Mouse (Mus musculus) hindbrain, embryonic 14.5 days (tissue): ENCODE results near the gene Radil. TPM values are rescaled to one million over a fixed set of nuclear protein-coding genes. Genes with fewer than 3 reads are reported as not detected.

Source experiments
- ATAC-seq: fragments of 200-750 bp; cut with Nextera tagmentation; 2 replicates; pipeline ENCODE4 v1.8.0; 2017; ENCODE audit warnings: moderate number of reproducible peaks, mild to moderate bottlenecking, moderate TSS enrichment, moderate library complexity; ENCODE audit not compliant: low FRiP score
- DNase-seq: peaks from one replicate; pipeline ENCODE4 v3.0.0-alpha.2; 2015; ENCODE audit warnings: low spot score
- H3K27ac ChIP-seq: fragments of 300-500 bp; sonication (generic); 2 replicates; pipeline ENCODE4 v1.5.1; 2014; ENCODE audit warnings: mild to moderate bottlenecking, moderate library complexity
- H3K27me3 ChIP-seq: fragments of 300-500 bp; sonication (generic); 2 replicates; pipeline ENCODE4 v1.6.1; 2014; ENCODE audit warnings: mild to moderate bottlenecking, low read length, mixed read lengths; ENCODE audit not compliant: control insufficient read depth, insufficient read depth
- H3K36me3 ChIP-seq: fragments of 300-500 bp; sonication (generic); replicated peaks from 2 replicates; pipeline ENCODE4 v1.6.1; 2014; ENCODE audit not compliant: control insufficient read depth, insufficient read depth
- H3K4me1 ChIP-seq: fragments of 300-500 bp; sonication (generic); replicated peaks from 2 replicates; pipeline ENCODE4 v1.6.1; 2014; ENCODE audit warnings: antibody characterized with exemption, low read length, mixed read lengths; ENCODE audit not compliant: control insufficient read depth, insufficient read depth
- H3K4me2 ChIP-seq: fragments of 300-500 bp; sonication (generic); replicated peaks from 2 replicates; pipeline ENCODE4 v1.6.1; 2014; ENCODE audit warnings: mild to moderate bottlenecking, moderate library complexity
- H3K4me3 ChIP-seq: fragments of 300-500 bp; sonication (generic); replicated peaks from 2 replicates; pipeline ENCODE4 v1.5.1; 2014; ENCODE audit warnings: mild to moderate bottlenecking, low read length
- H3K9ac ChIP-seq: fragments of 300-500 bp; sonication (generic); 2 replicates; pipeline ENCODE4 v1.6.1; 2014
- H3K9me3 ChIP-seq: fragments of 300-500 bp; sonication (generic); 2 replicates; pipeline ENCODE4 v1.6.1; 2016; ENCODE audit warnings: low read length; ENCODE audit not compliant: control insufficient read depth
- WGBS: fragments of 180-500 bp; shearing (Covaris S2); extraction: QIAGEN DNeasy Blood & Tissue Kit; methylation state at CpG from one replicate; pipeline ENCODE4 v1.1.7; 2014; 5-methylcytosine and 5-hydroxymethylcytosine counted together
- polyA plus RNA-seq: library from polyadenylated mRNA; unstranded; fragments of >200 nt; fragmentation: Nextera tagmentation; extraction: Ambion mirVana; gene quantifications from 2 replicates; pipeline ENCODE4 v1.2.1, GENCODE M21; 2014

Gene Radil
- 17.4 and 17.8 TPM in 2 replicates for polyA plus RNA-seq

DNA sequence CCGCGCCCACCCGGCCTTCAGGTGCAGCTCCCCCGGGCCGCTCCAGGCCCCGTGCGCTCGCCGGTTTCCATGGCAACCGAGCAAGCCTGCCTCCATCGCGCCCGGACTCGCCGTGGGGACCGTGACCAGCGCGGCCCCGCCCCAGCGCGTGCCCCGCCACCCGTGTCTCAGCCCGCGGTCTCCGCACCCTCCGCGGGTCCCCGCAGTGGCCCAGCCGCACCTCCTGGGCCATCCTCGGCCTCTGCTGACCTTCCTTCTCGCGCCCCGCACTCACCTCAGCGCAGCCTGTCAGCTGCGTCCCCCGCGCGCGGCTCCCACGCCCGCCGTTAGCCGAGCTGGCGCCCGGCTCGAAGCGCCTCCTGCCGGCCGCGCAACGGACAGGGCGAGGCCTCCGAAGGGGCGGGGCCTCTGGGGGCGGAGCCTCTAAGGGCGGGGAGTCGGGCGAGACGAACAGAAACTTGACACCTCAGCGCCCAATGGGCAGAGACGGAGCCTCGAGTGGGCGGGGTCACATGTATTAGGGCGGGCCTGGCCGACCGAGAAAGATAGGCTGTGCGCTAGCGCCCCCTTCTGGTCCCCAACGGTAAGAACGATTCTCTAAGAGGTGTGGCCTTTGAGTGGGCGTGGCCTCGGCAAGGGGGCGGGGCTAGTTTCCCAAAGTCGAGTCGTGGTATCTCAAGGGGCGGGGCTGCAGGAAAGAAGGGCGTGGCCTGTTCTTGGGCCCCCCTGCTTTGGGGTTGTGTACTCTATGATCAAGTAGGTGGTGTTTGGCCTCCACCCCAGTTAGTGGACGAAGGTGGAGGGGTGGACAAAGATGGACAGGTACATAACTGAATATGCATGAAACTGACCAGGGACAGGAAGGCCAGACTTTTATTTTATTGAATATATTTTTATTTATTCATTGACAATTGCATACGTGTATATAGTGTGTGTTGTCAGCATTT, at the start of gene Radil:
Gene Radil, minus strand, starts transcription at position 393 of the 947 bp plus-strand sequence.
- DNase-seq: peak; percentile 97
- Histone ChIP-seq H3K27me3 (no peaks in the 10 kb centered on the region), H3K27ac (peak within 1 kb of the TSS; percentile 60), H3K36me3 (no peaks in the 10 kb centered on the region), H3K9me3 (no peaks in the 10 kb centered on the region), H3K9ac (peak within 1 kb of the TSS; percentile 64), H3K4me3 (peak within 1 kb of the TSS; percentile 49), H3K4me2 (peak within 1 kb of the TSS; percentile 82), H3K4me1 (peaks cover 9% of the 10 kb centered on the region; the same call in 1 of the 2 replicates)
- ATAC-seq: peak; percentile 93
- 3% methylated on average over 68 of the region's 80 CpGs for WGBS

DNA sequence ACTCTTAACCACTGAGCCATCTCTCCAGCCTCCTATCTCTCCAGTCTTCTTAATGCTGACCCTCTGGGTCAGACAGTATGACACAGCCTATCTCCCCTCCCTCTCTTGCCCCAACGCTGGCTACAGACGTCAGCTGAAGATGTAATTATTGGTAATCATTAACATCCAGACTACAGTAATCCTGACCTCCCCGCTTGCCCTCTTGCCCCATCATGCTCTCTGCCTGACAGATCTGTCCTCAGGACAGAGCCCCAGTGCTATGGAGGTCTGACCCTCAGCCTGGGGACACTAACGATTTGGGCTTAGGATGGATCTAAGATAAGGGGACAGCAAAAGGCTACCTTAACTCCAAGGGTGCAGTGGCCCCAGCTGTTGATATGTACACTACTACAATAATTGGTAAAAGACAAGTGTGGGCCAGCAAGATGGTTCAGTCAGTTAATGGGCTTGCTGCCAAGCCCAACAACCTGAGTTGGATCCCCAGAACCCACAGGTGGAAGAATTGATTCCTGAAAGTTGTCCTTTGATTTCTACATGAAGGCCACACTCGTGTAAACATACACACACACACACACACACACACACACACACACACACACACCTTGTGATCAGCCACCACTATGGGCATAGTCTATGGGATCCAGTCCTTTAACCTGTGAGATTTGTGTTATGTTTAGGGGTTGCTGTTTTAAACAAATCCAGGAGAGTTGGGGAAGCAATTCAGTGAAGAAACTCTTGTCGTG, 46.9 kb upstream of the Radil start:
- DNase-seq: no peak
- no peaks in the 10 kb centered on the region for H3K9me3 ChIP-seq
- ATAC-seq: no peak
- no peaks in the 10 kb centered on the region for H3K36me3 ChIP-seq
- no peaks in the 10 kb centered on the region for H3K27me3 ChIP-seq
- no peaks in the 10 kb centered on the region for H3K4me1 ChIP-seq
- H3K4me3 ChIP-seq: no peak overlapping the region
- H3K27ac ChIP-seq: no peak overlapping the region
- H3K9ac ChIP-seq: no peak overlapping the region
- H3K4me2 ChIP-seq: no peak overlapping the region
- WGBS: 71% methylated on average over 6 of the region's 6 CpGs

DNA sequence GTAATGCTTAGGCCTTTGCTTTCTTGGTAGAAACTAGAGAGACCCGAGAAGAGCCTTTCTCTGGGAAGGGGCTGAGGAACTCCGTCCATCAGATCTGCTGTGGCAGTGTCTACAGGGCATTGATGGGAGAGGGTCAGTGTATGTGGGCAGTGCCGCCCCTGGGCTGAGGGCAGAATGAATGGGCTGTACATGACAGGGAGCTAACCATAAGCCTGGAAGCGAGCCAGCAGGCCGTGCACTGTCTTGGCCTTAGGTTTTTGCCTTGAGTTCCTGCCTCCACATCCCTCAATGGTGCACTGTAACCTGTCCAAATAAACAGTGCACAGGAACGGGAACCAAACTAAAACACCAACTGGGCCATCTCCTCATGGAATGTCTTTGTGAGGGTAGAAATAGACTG, 45.8 kb upstream of the Radil start:
- H3K27me3 ChIP-seq: no peaks in the 10 kb centered on the region
- H3K4me3 ChIP-seq: no peak overlapping the region
- H3K9ac ChIP-seq: no peak overlapping the region
- DNase-seq: no peak
- ATAC-seq: no peak
- WGBS: 80% methylated on average over 6 of the region's 6 CpGs
- H3K27ac ChIP-seq: no peak overlapping the region
- H3K36me3 ChIP-seq: no peaks in the 10 kb centered on the region
- H3K9me3 ChIP-seq: no peaks in the 10 kb centered on the region
- no peak overlapping the region for H3K4me2 ChIP-seq
- H3K4me1 ChIP-seq: no peaks in the 10 kb centered on the region

DNA sequence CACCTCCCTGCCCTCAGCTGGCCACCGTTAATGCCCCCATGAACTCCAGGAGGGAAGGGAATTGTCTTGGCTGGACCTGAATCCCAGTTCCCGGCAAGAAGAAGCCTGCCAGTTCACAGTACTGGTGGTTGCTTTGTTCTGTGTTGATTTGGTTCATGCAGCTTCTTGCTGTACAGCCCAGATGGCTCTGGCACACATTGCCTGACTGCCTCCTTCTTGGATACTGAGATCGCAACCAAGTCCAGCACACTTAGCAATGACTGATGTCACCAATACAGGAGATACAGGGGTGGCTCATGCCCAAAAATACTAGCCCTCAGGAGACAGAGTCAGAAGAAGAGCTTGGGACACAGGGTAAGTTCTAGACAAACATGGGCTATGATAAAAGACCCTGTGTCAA, 44.8 kb upstream of the Radil start:
- DNase-seq: no peak
- Histone ChIP-seq H3K4me2 (no peak overlapping the region), H3K9ac (no peak overlapping the region), H3K4me3 (no peak overlapping the region), H3K9me3 (no peaks in the 10 kb centered on the region), H3K36me3 (no peaks in the 10 kb centered on the region), H3K27me3 (no peaks in the 10 kb centered on the region), H3K4me1 (peaks cover 8% of the 10 kb centered on the region; the same call in 1 of the 2 replicates), H3K27ac (no peak overlapping the region)
- no peak for ATAC-seq
- 61% methylated on average over 3 of the region's 3 CpGs for WGBS

DNA sequence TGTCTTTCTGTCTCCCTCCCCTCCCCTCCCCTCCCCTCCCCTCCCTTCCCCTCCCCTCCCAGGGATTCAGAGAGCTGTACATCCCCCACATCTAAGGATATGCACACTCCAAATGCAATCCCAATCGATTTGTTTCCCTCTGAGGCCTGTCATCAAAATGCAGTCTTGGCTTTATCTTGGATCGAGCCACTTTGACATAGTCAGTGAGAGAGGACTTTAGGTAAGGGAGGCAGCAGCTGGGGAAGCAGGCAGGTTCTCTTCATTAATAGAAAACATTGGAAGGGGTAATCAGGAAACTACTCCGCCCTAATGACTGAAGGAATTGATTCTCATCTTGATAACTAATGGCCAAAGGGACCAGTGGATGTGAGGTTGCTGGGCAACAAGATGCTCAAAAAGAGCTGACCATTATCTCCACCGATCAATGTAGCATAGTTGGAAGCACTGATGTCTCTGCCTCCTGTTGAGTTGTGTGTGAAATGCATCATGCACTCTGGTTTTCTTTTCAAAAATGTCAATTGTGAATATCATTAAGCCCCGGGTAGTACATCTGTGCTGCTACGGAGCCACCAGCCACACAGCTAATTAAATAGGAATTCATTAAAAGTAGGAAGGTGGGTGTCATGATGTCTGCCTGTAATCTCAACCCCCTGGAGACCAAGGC, 40.2 kb upstream of the Radil start:
- WGBS: 39% methylated on average over 6 of the region's 6 CpGs
- Histone ChIP-seq H3K36me3 (no peaks in the 10 kb centered on the region), H3K4me1 (peaks cover 8% of the 10 kb centered on the region; the same call in 1 of the 2 replicates), H3K4me2 (no peak overlapping the region), H3K27me3 (no peaks in the 10 kb centered on the region), H3K4me3 (no peak overlapping the region), H3K9me3 (no peaks in the 10 kb centered on the region), H3K9ac (no peak overlapping the region), H3K27ac (peak overlapping the region; percentile 73)
- peak; percentile 22; the same call in 1 of the 2 replicates for ATAC-seq
- DNase-seq: peak; percentile 42

DNA sequence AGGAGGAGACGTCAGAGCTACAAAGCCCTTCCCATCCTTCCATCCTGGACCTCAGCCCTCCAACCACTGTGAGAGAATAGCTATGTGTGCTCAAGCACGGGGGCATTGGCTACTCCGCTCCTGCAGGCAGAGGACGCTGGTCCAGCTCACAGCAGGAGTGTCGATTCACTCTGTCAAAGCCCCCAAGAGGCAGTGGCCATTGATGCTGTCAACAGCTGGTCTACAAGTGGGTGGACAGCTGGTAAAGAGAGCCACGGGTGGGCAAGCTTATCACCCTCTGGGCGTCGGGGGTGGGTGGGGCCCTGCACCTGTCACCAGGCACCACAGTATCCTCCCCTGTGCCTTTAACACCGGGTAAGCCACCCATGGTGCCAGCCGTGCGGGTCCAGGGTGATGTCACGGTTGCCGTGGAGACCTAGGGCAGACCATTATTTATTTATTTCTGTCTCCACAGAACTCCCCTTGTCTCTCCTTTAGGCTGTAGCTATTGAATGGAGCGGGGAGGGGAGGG, 32.8 kb upstream of the Radil start:
- H3K36me3 ChIP-seq: no peaks in the 10 kb centered on the region
- peak; percentile 44 for DNase-seq
- H3K9ac ChIP-seq: no peak overlapping the region
- peak; percentile 92 for ATAC-seq
- H3K27me3 ChIP-seq: no peaks in the 10 kb centered on the region
- H3K4me3 ChIP-seq: no peak overlapping the region
- peaks cover 6% of the 10 kb centered on the region; the same call in 1 of the 2 replicates for H3K4me1 ChIP-seq
- H3K9me3 ChIP-seq: no peaks in the 10 kb centered on the region
- peak overlapping the region; percentile 70 for H3K27ac ChIP-seq
- H3K4me2 ChIP-seq: 0 out of 2 replicates have a peak overlapping the region, but pooled peaks have one; percentile 26
- 23% methylated on average over 14 of the region's 14 CpGs for WGBS

DNA sequence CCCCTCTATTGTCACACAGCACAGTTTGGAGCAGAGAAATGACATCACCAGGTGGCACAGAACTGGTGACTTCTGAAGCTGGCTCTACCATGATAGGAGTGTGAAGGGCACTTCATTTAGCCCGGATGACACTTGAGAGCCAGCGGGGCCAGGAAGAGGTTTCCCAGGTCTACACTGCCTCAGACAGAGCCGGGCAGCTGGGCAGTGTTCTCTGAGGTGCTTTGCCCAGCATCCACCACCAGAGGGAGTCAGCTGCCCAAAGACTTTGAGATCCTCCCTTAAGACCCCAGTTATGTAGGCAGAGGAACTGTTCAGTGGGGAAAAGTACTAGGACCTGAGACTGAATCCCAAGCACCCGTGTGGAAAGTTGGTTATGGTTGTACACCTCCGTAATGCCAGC, 30.6 kb upstream of the Radil start:
- DNase-seq (peak; percentile 83), ATAC-seq (peak; percentile 21; the same call in 1 of the 2 replicates)
- H3K36me3 ChIP-seq: no peaks in the 10 kb centered on the region
- H3K9ac ChIP-seq: no peak overlapping the region
- no peaks in the 10 kb centered on the region for H3K27me3 ChIP-seq
- no peak overlapping the region for H3K4me3 ChIP-seq
- no peak overlapping the region for H3K27ac ChIP-seq
- 23% methylated on average over 5 of the region's 5 CpGs for WGBS
- H3K4me1 ChIP-seq: peaks cover 6% of the 10 kb centered on the region; the same call in 1 of the 2 replicates
- no peaks in the 10 kb centered on the region for H3K9me3 ChIP-seq
- no peak overlapping the region for H3K4me2 ChIP-seq

DNA sequence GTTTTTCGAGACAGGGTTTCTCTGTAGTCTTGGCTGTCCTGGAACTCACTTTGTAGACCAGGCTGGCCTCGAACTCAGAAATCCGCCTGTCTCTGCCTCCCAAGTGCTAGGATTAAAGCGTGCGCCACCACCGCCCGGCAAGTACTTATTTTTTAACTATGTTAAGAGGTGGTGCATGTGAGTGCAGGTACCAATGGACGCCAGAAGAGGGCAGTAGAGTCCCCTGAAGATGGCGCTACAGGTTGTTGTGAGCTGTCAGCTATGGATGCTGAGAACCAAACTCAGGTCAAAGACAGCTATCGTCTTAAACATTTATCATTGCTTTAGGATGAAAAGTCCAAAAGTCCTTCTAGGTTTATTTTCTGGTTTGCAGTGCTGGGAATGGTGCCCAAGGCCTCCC, 27.3 kb upstream of the Radil start:
- no peak overlapping the region for H3K9ac ChIP-seq
- DNase-seq: no peak
- H3K9me3 ChIP-seq: 0 out of 2 replicates have a peak, but pooled peaks cover under 1% of the 10 kb centered on the region
- 94% methylated on average over 10 of the region's 10 CpGs for WGBS
- H3K4me1 ChIP-seq: no peaks in the 10 kb centered on the region
- no peaks in the 10 kb centered on the region for H3K36me3 ChIP-seq
- ATAC-seq: no peak
- no peak overlapping the region for H3K4me2 ChIP-seq
- no peaks in the 10 kb centered on the region for H3K27me3 ChIP-seq
- no peak overlapping the region for H3K27ac ChIP-seq
- no peak overlapping the region for H3K4me3 ChIP-seq
